Mouse (Mus musculus) bone marrow macrophage, adult 2 months (primary cell): Measurements from ENCODE around the gene Pdss2.

Experiments used
- CTCF ChIP-seq: IDR thresholded peaks from 2 replicates; pipeline ENCODE4 v1.5.1; 2012; ENCODE audit warnings: low read depth, mild to moderate bottlenecking, low read length, moderate library complexity
- POLR2A ChIP-seq: IDR thresholded peaks from 2 replicates; pipeline ENCODE4 v1.6.1; 2012; ENCODE audit warnings: mild to moderate bottlenecking, low read depth, low read length, borderline replicate concordance

DNA sequence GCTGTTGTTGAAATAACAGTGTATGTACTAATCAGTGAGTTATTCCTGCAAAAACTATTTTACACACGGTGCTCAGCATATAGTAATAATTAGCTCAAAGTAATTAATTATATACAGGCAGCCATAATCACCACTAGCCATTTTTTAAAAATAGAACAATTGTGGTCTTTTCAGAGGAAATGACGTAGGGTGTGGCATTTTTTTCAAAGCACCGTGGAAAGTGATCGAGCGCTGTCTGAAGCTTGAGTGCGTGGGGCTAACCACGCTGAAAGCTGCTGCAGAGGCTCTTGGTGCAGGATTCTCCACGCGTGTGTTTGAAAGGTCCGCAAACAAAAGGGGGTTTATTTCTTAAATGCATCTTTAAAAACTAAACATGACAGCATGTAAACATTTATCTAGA lies 118.5 kb downstream of the Pdss2 start:
- TF ChIP-seq CTCF (no peak), POLR2A (no peak)
